10 mouse cellular contexts compared by ENCODE assay signal in the genomic region with DNA sequence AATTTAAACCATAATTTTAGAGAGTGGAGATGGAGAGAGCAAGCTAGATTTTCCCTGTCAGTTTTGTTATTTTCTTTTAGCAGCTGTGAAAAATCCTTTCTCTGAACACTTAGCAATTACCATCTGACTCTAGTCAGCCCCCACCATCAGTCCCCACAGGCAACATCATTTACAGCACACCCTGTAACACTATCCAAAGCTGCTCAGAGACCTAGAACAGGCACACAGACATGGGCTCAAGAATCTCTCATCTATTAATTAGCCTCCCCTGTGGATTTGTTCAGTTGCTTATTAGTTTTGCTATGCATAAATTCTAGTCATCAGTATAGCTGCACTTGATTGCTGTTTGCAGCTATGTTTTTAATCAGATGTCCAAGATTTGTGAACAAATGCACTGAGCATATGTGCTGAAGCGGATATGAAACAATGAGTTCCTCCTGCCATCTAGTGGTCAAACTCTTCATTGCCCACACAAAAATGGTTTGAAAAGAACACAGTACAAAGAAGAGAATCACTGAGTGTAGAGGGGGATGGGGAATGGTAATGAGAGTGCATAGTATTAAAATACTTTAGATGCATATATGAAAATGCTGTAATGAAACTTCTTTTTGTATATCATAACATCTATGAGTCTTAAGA.
DNase-seq lines count a peak whose midpoint lies in the region; ATAC-seq lines count a peak whose summit lies in the region.
"Had no signal": no experiment of that assay in that cellular context is flagged by ENCODE, and none has a peak within 500 bp of the region (broad histone marks: within the 10 kb centered on the region; RNA-seq: fewer than 3 reads in every experiment).

No protein-coding gene starts in this region.

- ATAC-seq in forebrain, embryonic 12.5 days (ENCODE audit: low FRiP score) = peak; percentile 90
- ATAC-seq in midbrain, embryonic 16.5 days = peak; percentile 95

- DNase-seq in left cerebral cortex, adult 18-20 months (ENCODE audit: low spot score in 2 of 2) = peak; percentile 33 to 54
- no peak for DNase-seq in left cerebral cortex, adult 8-10 months (ENCODE audit: low spot score in 2 of 2)
- peak; percentile 72 for DNase-seq in ZHBTc4 (ENCODE audit: low read depth, low spot score)
- peak; percentile 76 for DNase-seq in layer of hippocampus, adult 11-12 months (ENCODE audit: low spot score)
- no peak for DNase-seq in gastrocnemius, postnatal 4 days (ENCODE audit: low spot score in 2 of 2)
- DNase-seq in right cerebral cortex, postnatal 14 days = no peak

- H3K9me3 ChIP-seq in forebrain, embryonic 12.5 days = no peaks in the 10 kb centered on the region
- no peaks in the 10 kb centered on the region for H3K9me3 ChIP-seq in midbrain, embryonic 16.5 days (replicated peaks; ENCODE audit: control insufficient read depth, low read length, poor library complexity, severe bottlenecking)

- H3K4me1 ChIP-seq in forebrain, embryonic 12.5 days = no peaks in the 10 kb centered on the region
- peaks cover 3% of the 10 kb centered on the region; the same call in 1 of the 2 replicates for H3K4me1 ChIP-seq in midbrain, embryonic 16.5 days (ENCODE audit: control insufficient read depth, insufficient read depth, low read length)
- H3K4me1 ChIP-seq: megakaryocyte, embryonic 14.5 days had no signal

- H3K27me3 ChIP-seq in forebrain, embryonic 12.5 days = no peaks in the 10 kb centered on the region; the same call in 1 of the 2 replicates
- H3K27me3 ChIP-seq in midbrain, embryonic 16.5 days (ENCODE audit: control insufficient read depth, insufficient read depth, low read depth, low read length) = no peaks in the 10 kb centered on the region
- H3K27me3 ChIP-seq: megakaryocyte, embryonic 14.5 days had no signal

- H3K36me3 ChIP-seq in forebrain, embryonic 12.5 days (replicated peaks) = no peaks in the 10 kb centered on the region
- H3K36me3 ChIP-seq in midbrain, embryonic 16.5 days (ENCODE audit: control insufficient read depth, insufficient read depth, low read length) = no peaks in the 10 kb centered on the region

- no peak overlapping the region for H3K27ac ChIP-seq in forebrain, embryonic 12.5 days
- peak overlapping the region; percentile 17; the same call in 1 of the 2 replicates for H3K27ac ChIP-seq in midbrain, embryonic 16.5 days (ENCODE audit: low read length)

- 18% methylated on average over 1 of the region's 1 CpGs for WGBS in forebrain, embryonic 12.5 days
- 10% methylated on average over 1 of the region's 1 CpGs for WGBS in midbrain, embryonic 16.5 days

- no peak overlapping the region for H3K4me3 ChIP-seq in forebrain, embryonic 12.5 days (replicated peaks)
- no peak overlapping the region for H3K4me3 ChIP-seq in midbrain, embryonic 16.5 days (ENCODE audit: low read depth, low read length)
- H3K4me3 ChIP-seq: erythroblast, embryonic 14.5 days; megakaryocyte, embryonic 14.5 days had no signal

- H3K4me2 ChIP-seq in forebrain, embryonic 12.5 days = no peak overlapping the region
- no peak overlapping the region for H3K4me2 ChIP-seq in midbrain, embryonic 16.5 days (ENCODE audit: low read length)

- no peak overlapping the region for H3K9ac ChIP-seq in forebrain, embryonic 12.5 days
- H3K9ac ChIP-seq in midbrain, embryonic 16.5 days (ENCODE audit: low read depth, low read length) = peak overlapping the region; percentile 34; the same call in 1 of the 2 replicates

Comparison
In these comparisons a context has a peak if more than half of its experiments do, and no peak if none do; other contexts are left out.
1. DNase-seq: peak in left cerebral cortex, adult 18-20 months (2 of 2), ZHBTc4 (single experiment) and layer of hippocampus, adult 11-12 months (single experiment); none in left cerebral cortex, adult 8-10 months (0 of 2), gastrocnemius, postnatal 4 days (0 of 2) and right cerebral cortex, postnatal 14 days (single experiment).